Mouse (Mus musculus) hindbrain, embryonic 16.5 days (tissue): ENCODE results near the gene Nras. TPM values are rescaled to one million over a fixed set of nuclear protein-coding genes. Genes with fewer than 3 reads are reported as not detected.

Source experiments
- ATAC-seq: fragments of 200-750 bp; cut with Nextera tagmentation; 2 replicates; pipeline ENCODE4 v1.8.0; 2017; ENCODE audit warnings: moderate TSS enrichment, moderate library complexity
- H3K27ac ChIP-seq: fragments of 300-500 bp; sonication (generic); 2 replicates; pipeline ENCODE4 v1.5.1; 2014; ENCODE audit warnings: low read depth, mild to moderate bottlenecking, control low read depth, low read length, moderate library complexity
- H3K27me3 ChIP-seq: fragments of 300-500 bp; sonication (generic); replicated peaks from 2 replicates; pipeline ENCODE4 v1.6.1; 2014; ENCODE audit warnings: low read length; ENCODE audit not compliant: control insufficient read depth, insufficient read depth
- H3K36me3 ChIP-seq: fragments of 300-500 bp; sonication (generic); 2 replicates; pipeline ENCODE4 v1.6.1; 2014; ENCODE audit warnings: mild to moderate bottlenecking, low read length, moderate library complexity, mixed read lengths; ENCODE audit not compliant: control insufficient read depth, insufficient read depth
- H3K4me1 ChIP-seq: fragments of 300-500 bp; sonication (generic); 2 replicates; pipeline ENCODE4 v1.6.1; 2014; ENCODE audit warnings: low read depth, low read length; ENCODE audit not compliant: control insufficient read depth, insufficient read depth
- H3K4me2 ChIP-seq: fragments of 300-500 bp; sonication (generic); 2 replicates; pipeline ENCODE4 v1.6.1; 2014; ENCODE audit warnings: mild to moderate bottlenecking, low read length, control low read depth, moderate library complexity
- H3K4me3 ChIP-seq: fragments of 300-500 bp; sonication (generic); 2 replicates; pipeline ENCODE4 v1.5.1; 2014; ENCODE audit warnings: mild to moderate bottlenecking, low read length, control low read depth, moderate library complexity
- H3K9ac ChIP-seq: fragments of 300-500 bp; sonication (generic); 2 replicates; pipeline ENCODE4 v1.6.1; 2014; ENCODE audit warnings: low read depth, mild to moderate bottlenecking, control low read depth, low read length, moderate library complexity
- H3K9me3 ChIP-seq: fragments of 300-500 bp; sonication (generic); 2 replicates; pipeline ENCODE4 v1.6.1; 2014; ENCODE audit warnings: mild to moderate bottlenecking, low read length, moderate library complexity; ENCODE audit not compliant: control insufficient read depth
- WGBS: fragments of 180-500 bp; shearing (Covaris S2); extraction: QIAGEN DNeasy Blood & Tissue Kit; methylation state at CpG from one replicate; pipeline ENCODE4 v1.1.7; 2014; 5-methylcytosine and 5-hydroxymethylcytosine counted together
- polyA plus RNA-seq: library from polyadenylated mRNA; unstranded; fragments of >200 nt; fragmentation: Nextera tagmentation; extraction: Ambion mirVana; gene quantifications from 2 replicates; pipeline ENCODE4 v1.2.1, GENCODE M21; 2015

Gene Nras
- polyA plus RNA-seq, result 78.9 and 97.5 TPM in 2 replicates

GRCm38 (mm10) chr3:103058207-103059157 is at the start of gene Nras:
Nras (plus strand) TSS chr3:103058285.
- H3K36me3 ChIP-seq, result peaks cover 40% of the 10 kb centered on the region
- H3K9me3 ChIP-seq, result no peaks in the 10 kb centered on the region
- peak within 1 kb of the TSS; percentile 86 for H3K9ac ChIP-seq
- WGBS, result 2% methylated on average over 46 of the region's 46 CpGs
- H3K4me2 ChIP-seq, result peak within 1 kb of the TSS; percentile 85
- peaks cover 10% of the 10 kb centered on the region for H3K4me1 ChIP-seq
- H3K27ac ChIP-seq, result peak within 1 kb of the TSS; percentile 93
- peak; percentile 99 for ATAC-seq
- H3K27me3 ChIP-seq, result no peaks in the 10 kb centered on the region
- H3K4me3 ChIP-seq, result peak within 1 kb of the TSS; percentile 76

GRCm38 (mm10) chr3:103017350-103017749 is 40.7 kb upstream of the Nras start:
- no peak overlapping the region for H3K4me2 ChIP-seq
- H3K36me3 ChIP-seq, result no peaks in the 10 kb centered on the region
- H3K27ac ChIP-seq, result no peak overlapping the region
- H3K9me3 ChIP-seq, result no peaks in the 10 kb centered on the region
- H3K9ac ChIP-seq, result no peak overlapping the region
- ATAC-seq, result no peak
- peaks cover 9% of the 10 kb centered on the region for H3K4me1 ChIP-seq
- 76% methylated on average over 2 of the region's 2 CpGs for WGBS
- H3K4me3 ChIP-seq, result no peak overlapping the region
- no peaks in the 10 kb centered on the region for H3K27me3 ChIP-seq

GRCm38 (mm10) chr3:103019462-103019861 is 38.6 kb upstream of the Nras start:
- peak overlapping the region; percentile 47 for H3K4me2 ChIP-seq
- H3K9me3 ChIP-seq, result no peaks in the 10 kb centered on the region
- no peak overlapping the region; the same call in 1 of the 2 replicates for H3K4me3 ChIP-seq
- H3K9ac ChIP-seq, result no peak overlapping the region
- WGBS, result 96% methylated on average over 2 of the region's 2 CpGs
- no peaks in the 10 kb centered on the region for H3K27me3 ChIP-seq
- peaks cover 9% of the 10 kb centered on the region for H3K4me1 ChIP-seq
- H3K27ac ChIP-seq, result peak overlapping the region; percentile 99; the same call in 1 of the 2 replicates
- ATAC-seq, result no peak
- H3K36me3 ChIP-seq, result no peaks in the 10 kb centered on the region

- Histone ChIP-seq H3K4me3 (peak within 1 kb of the TSS; percentile 91), H3K4me1 (peaks cover 9% of the 10 kb centered on the region), H3K9ac (peak within 1 kb of the TSS; percentile 99), H3K27me3 (no peaks in the 10 kb centered on the region), H3K36me3 (no peaks in the 10 kb centered on the region), H3K27ac (peak within 1 kb of the TSS; percentile 99), H3K9me3 (no peaks in the 10 kb centered on the region), H3K4me2 (peak within 1 kb of the TSS; percentile 66)
- WGBS, result under 1% methylated on average over 55 of the region's 55 CpGs
- peak; percentile 96 for ATAC-seq
Measured at GRCm38 (mm10) chr3:103020249-103020942, 37.7 kb upstream of the Nras start, which contains the start of gene Csde1. Csde1 (plus strand) TSS chr3:103020426.

- H3K27me3 ChIP-seq, result no peaks in the 10 kb centered on the region
- H3K9me3 ChIP-seq, result no peaks in the 10 kb centered on the region
- no peaks in the 10 kb centered on the region for H3K36me3 ChIP-seq
- under 1% methylated on average over 33 of the region's 37 CpGs for WGBS
- peak overlapping the region; percentile 91 for H3K4me3 ChIP-seq
- peak; percentile 93 for ATAC-seq
- H3K4me2 ChIP-seq, result peak overlapping the region; percentile 66
- peaks cover 9% of the 10 kb centered on the region for H3K4me1 ChIP-seq
- peak overlapping the region; percentile 99 for H3K27ac ChIP-seq
- peak overlapping the region; percentile 99 for H3K9ac ChIP-seq
Measured at GRCm38 (mm10) chr3:103020943-103021638, 37.0 kb upstream of the Nras start.

GRCm38 (mm10) chr3:103026174-103026573 is 31.9 kb upstream of the Nras start:
- no peak for ATAC-seq

GRCm38 (mm10) chr3:103040285-103040684 is 17.8 kb upstream of the Nras start:
- Histone ChIP-seq H3K4me1 (no peaks in the 10 kb centered on the region), H3K27ac (no peak overlapping the region), H3K9ac (no peak overlapping the region), H3K4me2 (no peak overlapping the region), H3K27me3 (no peaks in the 10 kb centered on the region), H3K9me3 (no peaks in the 10 kb centered on the region), H3K36me3 (peaks cover 27% of the 10 kb centered on the region), H3K4me3 (no peak overlapping the region)
- no peak for ATAC-seq
- WGBS, result 95% methylated on average over 6 of the region's 6 CpGs

More at GRCm38 (mm10) chr3:103026174-103026573, 31.9 kb upstream of the Nras start:
- H3K4me3 ChIP-seq, result no peak overlapping the region
- H3K36me3 ChIP-seq, result peaks cover 12% of the 10 kb centered on the region
- 93% methylated on average over 1 of the region's 1 CpGs for WGBS
- H3K27ac ChIP-seq, result no peak overlapping the region
- H3K4me1 ChIP-seq, result peaks cover 5% of the 10 kb centered on the region
- H3K4me2 ChIP-seq, result no peak overlapping the region
- H3K9me3 ChIP-seq, result no peaks in the 10 kb centered on the region
- no peaks in the 10 kb centered on the region for H3K27me3 ChIP-seq
- H3K9ac ChIP-seq, result no peak overlapping the region

- H3K36me3 ChIP-seq, result peaks cover 31% of the 10 kb centered on the region
- no peaks in the 10 kb centered on the region for H3K27me3 ChIP-seq
- ATAC-seq, result no peak
- no peaks in the 10 kb centered on the region for H3K9me3 ChIP-seq
- H3K9ac ChIP-seq, result no peak overlapping the region
- H3K27ac ChIP-seq, result no peak overlapping the region
- WGBS, result 90% methylated on average over 1 of the region's 1 CpGs
- H3K4me1 ChIP-seq, result no peaks in the 10 kb centered on the region
- no peak overlapping the region for H3K4me3 ChIP-seq
- H3K4me2 ChIP-seq, result no peak overlapping the region
Measured at GRCm38 (mm10) chr3:103040861-103041379, 17.2 kb upstream of the Nras start.
